Mouse (Mus musculus): Measurements from ENCODE around the gene Nkx1-1.

DNA sequence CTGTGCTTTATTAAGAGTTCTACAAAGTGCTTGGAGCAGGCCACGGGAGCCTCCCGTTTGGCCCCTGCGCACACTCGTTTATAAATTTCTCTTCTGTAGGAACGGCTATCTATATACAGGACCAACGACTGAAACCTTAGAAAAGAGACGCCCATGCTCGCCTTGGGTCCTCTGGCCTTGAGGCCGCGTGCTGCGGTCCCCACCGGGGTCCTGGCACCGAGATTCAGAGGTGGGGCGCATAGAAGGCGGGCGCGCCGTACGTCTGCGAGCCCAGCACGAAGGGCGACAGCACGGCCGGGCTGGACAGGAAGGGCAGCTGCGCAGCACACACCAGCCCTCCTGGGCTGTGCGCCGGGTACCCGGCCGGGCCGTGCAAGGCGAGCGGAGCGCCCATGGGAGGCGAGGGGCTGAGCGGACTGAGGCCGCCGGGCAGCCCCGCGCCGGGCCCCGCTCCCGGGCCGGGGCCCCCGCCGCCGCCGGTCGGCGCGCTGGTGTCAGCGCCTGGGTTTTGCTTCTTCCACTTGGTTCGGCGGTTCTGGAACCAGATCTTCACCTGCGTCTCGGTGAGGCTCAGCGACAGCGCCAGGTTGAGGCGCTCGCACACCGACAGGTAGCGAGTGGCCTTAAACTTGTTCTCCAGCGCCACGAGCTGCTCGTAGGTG lies 3.1 kb downstream of the Nkx1-1 start:
- TF ChIP-seq CTCF (IDR thresholded peaks at IDR 0.05; ENCODE audit: low read depth) (no peak), EP300 (IDR thresholded peaks at IDR 0.05; ENCODE audit: low read depth) (no peak)

All from liver, embryonic 14.5 days (tissue).